Mouse (Mus musculus) limb, embryonic 12.5 days (tissue): ENCODE measurements around the gene Clec2h. TPM values are rescaled to one million over a fixed set of nuclear protein-coding genes. Genes with fewer than 3 reads are reported as not detected.

Experiments used
- polyA plus RNA-seq: library from polyadenylated mRNA; unstranded; fragments of >200 nt; fragmentation: Nextera tagmentation; extraction: Ambion mirVana; gene quantifications from 2 replicates; pipeline ENCODE4 v1.2.1, GENCODE M21; 2016

Gene Clec2h
- polyA plus RNA-seq, 1 experiment from 2014 or later: not detected

Other genes with a start within 250 kb of the Clec2h start
- 35.9 and 39.3 TPM in 2 replicates for gene Itfg2, start 237.5 kb upstream of the Clec2h start, polyA plus RNA-seq
- gene Fkbp4, start 223.7 kb upstream of the Clec2h start, polyA plus RNA-seq: 548 and 573 TPM in 2 replicates
- gene Pzp, start 135.7 kb upstream of the Clec2h start, polyA plus RNA-seq: not detected in 2 replicates
- not detected in 2 replicates for gene A2ml1, start 80.8 kb upstream of the Clec2h start, polyA plus RNA-seq
- gene Klrb1a, start 38.9 kb upstream of the Clec2h start, polyA plus RNA-seq: not detected in 2 replicates
- gene Klrb1, start 60.7 kb downstream of the Clec2h start, polyA plus RNA-seq: not detected in 2 replicates
- not detected in 2 replicates for gene Klrb1c, start 126.8 kb downstream of the Clec2h start, polyA plus RNA-seq
- not detected in 2 replicates for gene Gm44511, start 163.9 kb downstream of the Clec2h start, polyA plus RNA-seq
- gene Klrb1b, start 163.9 kb downstream of the Clec2h start, polyA plus RNA-seq: not detected in 2 replicates
- gene Clec2i, start 225.2 kb downstream of the Clec2h start, polyA plus RNA-seq: not detected in 2 replicates
- gene BC035044, start 228.7 kb downstream of the Clec2h start, polyA plus RNA-seq: 0.51 and 0.70 TPM in 2 replicates